Mouse (Mus musculus) frontal cortex, adult 2 months (tissue): ENCODE measurements around the gene Hunk. TPM values are rescaled to one million over a fixed set of nuclear protein-coding genes. Genes with fewer than 3 reads are reported as not detected.
A peak's percentile ranks its signal among the peaks of the same experiment; 100 is the strongest.

Source experiments
- DNase-seq, 2 experiments: peaks; one replicate each; pipeline ENCODE4 v3.0.0; 2022; ENCODE audit warnings: low spot score in 1 of 2; ENCODE audit errors: extremely low spot score in 1 of 2
- polyA plus RNA-seq: library from polyadenylated mRNA; depleted of rRNA; stranded (reverse); fragments of >200 nt; gene quantifications from 2 replicates; pipeline ENCODE4 v1.2.3, GENCODE M21; 2012

The Hunk gene
- polyA plus RNA-seq, 1 experiment: 7.6 TPM

DNA sequence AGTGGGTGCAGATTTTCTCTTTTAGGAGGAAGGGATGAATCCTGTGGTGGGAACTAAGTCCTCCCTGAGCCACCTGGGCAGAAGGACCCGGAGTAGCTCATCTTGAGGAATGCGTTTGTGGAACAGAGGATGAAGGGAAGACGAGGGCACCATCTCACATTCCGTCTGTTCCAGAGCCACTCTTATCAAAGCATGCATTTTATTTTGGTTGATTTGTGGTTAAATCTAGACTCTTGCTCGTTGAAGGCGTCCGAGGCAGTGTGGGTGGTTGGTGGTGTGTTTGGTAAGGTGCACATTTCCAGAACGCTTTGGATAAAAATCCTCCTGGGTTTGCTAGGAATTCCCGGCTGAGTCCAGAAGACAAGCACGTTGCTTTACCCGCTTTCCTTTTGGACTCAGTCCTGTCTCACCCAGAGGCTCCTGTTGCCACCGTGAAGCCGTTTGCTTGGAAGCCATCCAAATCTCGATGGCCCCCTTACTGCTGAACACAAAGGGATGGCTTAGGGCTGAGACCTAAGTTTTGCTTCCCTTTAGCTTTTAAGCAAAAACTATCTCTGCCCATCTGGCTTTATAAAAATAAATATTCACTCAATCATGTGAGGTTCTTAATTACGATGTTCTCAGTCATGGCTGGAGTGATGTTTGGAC, 3.4 kb downstream of the Hunk start:
- DNase-seq: peak; percentile 41 to 50

DNA sequence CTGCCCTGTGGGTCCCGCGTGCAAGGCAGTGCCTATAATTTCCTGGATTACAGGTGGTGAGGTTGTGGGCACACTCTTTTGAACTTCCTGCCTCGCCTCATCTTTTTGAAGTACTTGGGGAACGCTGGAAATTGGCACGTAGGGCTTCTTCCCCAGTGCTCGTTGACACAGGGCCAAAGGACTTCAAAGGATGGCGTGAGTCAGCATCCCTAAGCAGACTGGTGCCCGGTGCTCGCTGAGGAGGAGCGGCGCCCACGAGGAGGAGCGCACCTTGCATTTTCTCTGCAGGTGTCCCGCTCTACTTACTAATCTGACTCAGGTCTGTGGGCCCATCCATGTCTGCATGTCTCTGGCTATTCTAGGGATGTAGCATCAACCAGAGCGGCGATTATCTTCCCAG, 4.9 kb downstream of the Hunk start:
- DNase-seq: no peak

DNA sequence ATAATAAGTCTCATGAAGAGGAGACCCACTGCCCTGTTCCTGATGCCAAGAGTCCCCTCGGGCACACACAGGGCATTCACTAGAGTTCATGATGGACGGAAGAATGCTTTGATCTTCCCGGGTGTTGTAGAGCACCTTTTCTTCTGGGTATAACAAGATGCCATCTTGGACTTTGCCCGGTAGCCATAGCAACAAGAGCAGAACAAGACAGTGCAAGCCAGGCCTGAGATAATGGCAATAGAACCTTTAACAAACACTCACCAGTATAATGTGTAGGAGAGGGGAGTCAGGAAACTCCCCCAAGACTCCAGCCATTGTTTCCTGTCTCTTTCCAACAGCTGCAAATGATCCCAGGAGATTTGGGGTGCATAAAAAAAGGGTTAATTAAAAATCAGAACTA, 8.9 kb downstream of the Hunk start:
- no peak for DNase-seq

DNA sequence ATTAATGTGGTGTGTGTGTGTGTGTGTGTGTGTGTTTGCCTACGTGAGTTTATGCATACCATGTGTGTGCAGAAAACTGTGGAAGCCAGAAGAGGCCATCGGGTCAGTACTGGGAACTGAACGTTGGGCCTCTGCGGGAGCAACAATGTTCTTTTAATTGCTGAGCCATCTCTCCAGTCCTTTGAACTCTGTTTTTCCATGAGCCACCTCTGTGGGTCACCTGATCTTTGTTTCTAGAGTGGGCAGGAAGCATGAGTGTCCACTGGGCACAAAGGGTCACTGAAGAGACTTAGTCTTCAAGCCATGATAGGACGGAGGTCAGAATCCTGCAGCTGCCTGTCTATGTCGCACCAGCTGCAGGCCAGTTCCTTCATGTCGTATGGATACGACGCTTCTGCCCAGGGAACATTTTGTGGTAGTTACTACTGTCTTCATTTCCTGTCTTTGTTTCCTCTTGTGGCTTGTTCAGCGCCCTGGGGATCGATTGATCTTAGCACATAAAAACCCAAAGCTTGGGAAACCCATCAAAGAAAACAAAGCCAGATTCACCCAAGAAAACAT, 10.3 kb downstream of the Hunk start:
- no peak for DNase-seq

DNA sequence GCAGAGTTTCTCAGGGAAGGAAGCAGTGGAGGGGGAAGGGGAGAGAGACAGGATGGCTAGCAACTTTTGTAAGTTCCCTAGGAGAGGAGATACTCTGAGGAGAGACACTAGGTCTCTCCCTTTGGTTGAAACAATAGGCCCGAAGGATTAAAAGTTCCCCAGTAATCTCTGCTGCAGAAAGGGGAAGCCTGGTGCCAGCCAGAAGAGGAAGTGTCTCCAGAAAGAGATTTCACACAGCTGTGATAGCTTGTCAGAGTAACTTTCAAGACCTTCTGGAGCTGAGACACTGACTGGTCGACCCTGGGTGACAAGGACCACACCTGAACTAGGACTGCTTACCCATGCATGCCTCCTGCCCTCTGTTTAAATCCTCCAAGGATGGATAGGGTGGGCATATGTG, 11.1 kb downstream of the Hunk start:
- DNase-seq: no peak

DNA sequence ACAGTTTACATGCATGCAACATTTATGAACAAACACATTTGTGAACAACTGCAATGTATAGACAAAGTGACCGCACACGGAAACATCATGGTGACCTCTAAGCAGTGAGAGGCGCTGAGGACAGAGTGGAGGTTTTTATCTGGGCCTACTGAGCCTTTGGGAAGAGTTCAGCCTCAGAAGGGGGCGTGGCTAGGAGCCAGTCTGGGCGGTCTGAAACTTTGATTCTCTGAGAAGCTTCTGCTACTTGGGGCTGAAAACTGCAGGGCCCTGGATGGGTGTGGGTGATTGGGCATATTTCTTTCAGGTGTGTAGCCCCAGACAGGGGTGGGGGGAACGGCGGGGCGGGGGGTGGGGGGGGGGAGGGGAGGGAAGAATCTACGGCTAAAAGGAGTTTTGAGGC, 14.5 kb downstream of the Hunk start:
- no peak for DNase-seq

DNA sequence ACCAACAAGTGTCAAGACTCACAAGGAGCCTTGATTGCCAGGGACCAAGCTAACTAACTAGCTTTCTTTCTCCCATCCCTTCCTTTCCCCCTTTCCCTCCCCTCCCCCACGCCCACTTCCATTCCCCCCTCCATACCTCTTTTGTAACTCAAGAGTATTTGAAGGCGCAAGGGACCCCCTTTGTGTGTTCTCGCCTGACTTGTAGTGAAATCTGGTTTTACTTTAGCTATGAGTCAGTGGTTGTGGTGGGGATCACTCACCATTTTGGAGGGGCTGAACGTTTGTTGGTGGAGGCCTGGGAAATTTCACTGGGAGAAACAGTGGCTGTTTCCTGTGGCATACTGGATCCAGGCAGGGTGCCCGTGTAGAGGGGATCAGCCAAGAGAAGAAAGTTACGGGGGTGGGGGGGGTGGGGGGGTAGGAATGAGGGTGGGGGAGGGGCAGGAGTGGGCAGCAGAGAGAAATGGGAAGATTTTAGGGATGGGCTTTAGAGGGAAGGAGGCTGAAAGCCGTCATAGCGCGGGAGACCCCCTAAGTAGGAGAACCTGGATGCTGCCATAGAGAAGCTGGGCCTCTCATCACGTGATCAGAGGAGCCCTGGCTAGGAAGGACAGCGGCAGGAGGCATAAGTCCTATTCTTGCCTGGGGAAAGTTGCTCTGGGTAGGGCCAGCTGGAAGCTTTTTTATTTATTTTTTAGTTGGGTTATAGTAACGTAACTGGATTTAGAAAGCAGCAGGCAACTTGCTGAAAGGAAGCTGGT, 15.3 kb downstream of the Hunk start:
- no peak for DNase-seq

DNA sequence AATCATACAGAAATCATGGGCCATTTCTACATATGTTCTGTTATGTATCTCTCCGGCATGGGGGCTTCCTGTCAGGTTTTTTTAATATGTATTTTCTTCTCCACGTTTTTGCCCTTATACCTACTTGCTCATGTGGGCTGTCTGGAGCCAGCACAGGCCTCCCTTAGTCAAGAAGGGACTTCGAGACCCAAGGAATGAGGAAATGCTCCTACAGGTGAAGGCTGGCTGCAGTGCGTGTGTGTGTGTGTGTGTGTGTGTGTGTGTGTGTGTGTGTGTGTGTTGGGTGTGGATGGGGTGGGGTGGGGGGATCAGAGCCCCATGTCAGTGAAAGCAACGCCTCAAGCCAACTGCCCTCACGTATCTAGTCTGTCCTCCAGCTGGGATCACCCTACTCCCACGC, 16.5 kb downstream of the Hunk start:
- no peak for DNase-seq

DNA sequence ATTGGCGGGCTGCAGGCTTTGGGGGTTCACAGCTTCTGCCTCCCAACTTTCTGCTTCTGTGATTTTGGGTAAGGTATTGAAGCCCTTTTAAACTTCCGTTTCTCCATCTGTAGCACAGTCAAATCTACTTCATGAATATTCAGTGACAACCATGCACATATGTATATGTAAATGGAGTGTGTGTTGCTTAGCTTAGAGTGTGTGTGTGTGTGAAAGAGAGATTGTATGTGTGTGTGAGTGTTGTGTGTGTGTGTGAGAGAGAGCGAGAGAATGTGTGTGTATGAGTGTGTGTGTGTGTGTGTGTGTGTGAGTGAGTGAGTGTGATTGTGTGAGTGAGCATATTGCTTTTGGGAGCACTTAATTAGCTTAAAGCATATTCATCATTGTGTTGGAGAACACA, 19.4 kb downstream of the Hunk start:
- DNase-seq: no peak

DNA sequence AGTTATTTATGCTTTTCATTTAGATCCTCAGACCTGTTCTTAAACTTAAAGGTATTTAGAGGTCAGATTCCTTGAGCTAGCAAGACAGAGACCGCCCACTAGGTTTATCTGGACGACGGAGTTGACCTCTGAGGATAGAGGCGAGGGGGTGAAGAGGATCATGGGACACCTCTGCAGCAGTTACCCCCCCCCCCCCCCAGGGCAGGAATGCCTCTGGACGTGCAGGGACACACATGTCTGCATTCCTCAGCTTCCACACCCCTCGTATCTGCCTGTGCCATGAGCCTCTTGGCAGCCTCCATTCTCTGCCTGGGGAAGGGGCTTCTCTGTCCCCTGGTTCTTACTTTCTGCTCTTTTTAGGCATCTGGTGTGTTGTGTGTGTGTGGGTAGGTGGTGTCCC, 19.8 kb downstream of the Hunk start:
- no peak for DNase-seq

DNA sequence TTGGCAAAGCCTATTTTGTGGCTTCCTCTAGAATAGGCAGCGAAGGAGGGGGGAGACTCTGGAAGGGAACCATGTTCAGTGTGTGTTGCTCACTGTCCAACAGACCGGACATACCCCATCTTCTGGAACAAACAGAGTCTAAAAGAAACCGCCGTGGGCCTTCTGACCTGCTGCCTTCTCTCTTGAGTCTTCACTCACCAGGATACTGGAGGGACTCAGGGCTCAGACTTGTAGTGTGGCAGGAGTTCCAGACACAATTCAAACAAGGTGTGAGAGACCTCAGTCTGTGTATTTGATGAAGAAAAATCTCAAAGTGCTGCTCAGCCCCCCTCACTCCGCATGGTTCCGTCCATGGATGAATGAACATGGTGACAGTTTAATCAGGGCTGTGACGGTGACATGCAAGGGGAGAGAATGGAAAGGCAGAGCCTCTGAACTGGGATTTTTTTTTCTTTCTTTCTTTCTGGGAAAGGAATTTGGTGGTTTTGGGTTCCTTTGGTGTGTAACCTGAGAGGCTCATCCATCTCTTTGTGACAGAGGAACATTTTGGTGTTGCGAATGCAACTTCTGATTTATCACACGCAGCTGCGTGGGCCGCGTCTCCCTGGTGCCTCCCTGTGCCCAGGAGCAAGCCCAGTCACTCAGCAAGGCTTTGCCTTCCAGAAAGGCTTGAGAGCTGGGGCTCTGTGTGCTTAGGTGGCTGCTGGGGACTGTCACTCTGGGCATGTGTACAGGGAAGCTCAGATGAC, 21.9 kb downstream of the Hunk start:
- DNase-seq: no peak

DNA sequence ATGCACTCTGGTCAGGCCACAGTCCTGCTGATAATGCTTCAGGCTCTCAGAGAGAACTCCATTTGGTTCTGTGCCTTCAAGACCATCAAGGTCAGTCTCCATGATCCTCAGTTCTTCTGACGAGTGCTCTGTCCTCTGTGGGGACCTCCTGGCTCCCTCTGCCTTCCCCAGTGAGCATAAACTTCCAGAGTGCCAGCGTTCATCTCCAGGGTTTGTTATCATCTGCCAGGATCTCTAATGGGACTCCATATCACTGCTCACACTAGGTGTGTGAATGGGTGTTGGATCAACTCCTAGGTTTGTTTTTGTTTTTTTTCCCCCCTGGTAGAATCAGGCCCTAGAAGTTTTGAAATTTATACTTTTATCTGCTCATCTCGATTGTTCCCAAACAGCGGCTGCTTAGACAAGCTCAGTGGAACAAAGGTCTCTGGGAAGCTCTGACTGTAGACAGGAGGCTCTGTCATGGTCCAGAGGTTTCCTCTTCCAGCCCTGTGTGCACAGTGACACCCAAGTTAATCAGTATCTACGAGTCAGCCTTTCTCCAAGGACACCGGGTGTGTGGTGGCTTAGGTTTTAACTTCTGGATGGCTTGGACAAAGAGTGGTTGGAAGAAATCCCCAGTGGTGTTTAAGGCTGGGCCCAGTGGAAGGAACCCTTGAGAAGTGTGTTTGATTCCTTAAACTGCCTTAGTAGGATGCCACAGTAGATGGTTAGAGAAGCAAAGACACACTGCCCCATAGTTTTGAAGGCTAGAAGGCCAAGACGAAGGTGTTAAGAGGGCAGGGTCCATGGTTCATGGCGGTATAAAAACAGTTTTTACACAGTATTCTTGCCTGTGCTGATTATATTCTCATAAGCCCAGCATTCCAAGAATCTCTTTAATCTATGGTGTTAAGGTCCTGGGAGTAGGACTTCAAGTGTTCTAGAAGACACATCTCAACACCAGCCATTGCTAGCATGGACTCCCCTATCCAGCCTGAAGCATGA, 26.6 kb downstream of the Hunk start:
- DNase-seq: no peak

DNA sequence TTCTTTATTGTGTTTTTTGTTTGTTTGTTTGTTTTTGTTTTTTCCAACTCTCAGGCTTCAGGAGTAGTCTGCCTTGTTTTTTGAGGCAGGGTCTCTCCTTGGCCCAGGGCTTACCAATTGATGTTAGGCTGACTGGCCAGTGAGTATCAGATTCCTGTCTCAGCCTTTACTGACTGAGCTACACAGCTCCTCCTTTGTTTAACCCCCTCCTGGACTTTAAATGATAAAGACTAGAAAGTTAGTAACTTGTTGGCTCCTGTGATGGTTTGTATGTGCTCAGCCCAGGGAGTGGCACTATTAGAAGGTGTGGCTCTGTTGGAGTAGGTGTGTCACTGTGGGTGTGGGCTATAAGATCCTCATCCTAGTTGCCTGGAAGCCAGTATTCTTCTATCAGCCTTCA, 30.8 kb downstream of the Hunk start:
- no peak for DNase-seq

DNA sequence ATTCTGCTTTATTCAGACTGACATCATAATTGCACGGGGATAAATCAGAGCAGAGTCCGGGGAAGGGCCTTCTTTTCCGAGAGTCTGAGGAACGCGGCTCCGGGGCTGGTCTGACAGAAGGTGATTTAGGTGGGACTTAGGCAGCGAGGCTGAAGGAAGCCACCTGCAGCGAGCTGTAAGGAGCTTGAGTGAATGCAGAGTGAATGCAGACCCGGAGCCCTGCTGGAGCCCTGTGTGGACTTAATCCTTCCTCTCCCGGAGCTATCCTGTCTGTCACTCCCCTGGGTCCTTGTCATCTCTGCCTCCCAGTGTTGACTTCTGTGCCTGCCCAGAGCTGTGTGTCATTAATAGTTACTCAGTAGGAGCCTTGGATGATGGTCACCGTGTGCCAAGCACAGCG, 32.8 kb downstream of the Hunk start:
- DNase-seq: no peak

DNA sequence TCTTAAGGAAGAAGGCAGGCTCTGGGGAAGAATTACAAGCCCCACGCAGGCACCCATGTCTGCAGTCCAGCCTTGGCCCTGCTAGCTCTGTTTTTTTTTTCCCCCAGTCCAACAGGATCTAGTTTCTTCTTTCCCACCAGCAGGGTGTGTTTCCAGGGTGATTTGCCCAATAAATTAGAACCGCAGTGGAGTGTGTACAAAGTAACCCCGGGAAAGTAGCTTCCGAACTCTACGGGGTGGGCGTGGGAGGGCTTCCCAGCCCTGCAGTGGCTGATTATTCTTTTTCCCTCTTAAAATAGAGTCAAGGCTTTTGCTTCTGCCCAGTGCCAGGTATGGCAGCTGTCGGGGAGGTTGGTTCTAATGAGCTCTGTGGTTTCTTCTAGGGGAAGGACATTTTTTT, 35.3 kb downstream of the Hunk start:
- no peak for DNase-seq

DNA sequence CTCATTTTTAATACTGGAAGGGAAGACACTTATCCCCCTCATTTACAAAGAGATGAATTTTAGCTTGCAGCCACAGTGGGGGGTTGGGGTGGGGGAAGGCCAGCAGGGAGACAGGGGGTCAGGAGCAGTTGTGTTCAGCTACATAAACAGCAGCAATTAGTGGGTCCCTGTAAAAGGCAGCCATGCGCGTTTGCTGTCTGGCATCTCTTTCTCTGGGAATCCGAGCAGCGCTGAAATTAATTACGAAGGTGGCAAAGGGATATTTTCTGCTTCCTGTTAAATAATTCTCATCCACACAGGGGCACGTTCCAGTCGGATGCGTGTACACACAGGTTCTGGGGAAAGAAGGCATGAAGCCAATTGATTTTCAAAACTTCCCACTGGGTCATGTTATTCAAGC, 35.7 kb downstream of the Hunk start:
- no peak for DNase-seq

DNA sequence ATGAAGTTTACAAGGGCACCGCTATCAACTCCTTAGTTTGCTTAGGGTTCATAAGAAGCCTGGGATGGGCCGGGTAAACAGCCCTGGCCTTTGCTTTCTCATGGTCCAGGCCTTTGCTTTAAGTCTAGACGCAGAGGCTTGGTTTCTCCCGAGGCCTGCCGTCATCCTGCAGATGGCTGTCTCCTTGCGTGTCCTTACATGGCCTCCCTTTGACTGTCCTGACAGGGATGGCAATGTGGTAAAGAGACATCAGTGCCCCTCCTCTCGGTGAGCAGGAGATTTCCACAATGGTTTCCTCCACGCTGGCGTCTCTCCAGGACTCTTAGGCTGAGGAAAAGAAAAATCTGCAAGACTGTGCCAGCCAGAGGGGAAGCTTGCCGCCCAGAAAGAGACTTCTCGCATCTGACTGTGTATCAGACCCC, 36.3 kb downstream of the Hunk start:
- peak in 1 of 2 experiments; percentile 61 for DNase-seq

DNA sequence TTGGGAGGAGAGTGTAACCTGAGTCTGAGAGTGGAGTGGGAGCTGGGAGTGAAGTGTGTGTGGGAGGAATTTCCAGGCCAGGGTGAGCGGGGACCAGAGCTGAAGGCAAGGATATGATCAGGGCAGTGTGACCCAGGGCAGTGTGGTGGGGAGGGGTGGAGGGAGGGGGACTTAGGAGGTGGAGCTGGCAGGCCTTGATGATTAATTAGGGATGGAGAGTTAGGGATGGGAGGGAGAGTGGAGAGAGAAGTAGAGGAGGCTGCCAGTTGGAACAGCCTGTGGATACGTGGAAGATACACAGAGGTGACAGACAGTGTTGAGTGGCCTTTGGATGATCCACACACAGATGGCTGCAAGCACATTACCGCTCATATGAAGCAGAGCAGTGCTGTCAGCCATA, 38.1 kb downstream of the Hunk start:
- DNase-seq: no peak

DNA sequence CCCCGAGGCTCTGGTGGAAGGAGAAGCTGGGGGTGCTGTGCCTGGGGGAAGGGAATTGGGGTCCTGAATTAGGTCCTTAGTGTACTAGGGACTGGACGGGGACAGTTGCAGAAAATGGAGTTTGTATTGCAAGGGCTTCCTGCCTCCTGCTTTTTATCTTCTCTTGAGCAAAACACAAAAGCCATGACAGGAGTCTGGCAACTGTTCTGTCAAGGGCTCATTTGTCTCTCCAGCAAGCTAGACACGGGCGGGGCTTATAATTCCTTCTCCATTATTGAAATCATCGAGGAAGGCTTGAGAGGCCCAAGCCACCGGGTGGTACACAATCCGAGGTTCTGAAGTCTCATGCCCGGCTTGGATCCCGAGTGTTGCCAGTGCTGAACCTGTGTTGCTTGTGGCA, 38.6 kb downstream of the Hunk start:
- no peak for DNase-seq

DNA sequence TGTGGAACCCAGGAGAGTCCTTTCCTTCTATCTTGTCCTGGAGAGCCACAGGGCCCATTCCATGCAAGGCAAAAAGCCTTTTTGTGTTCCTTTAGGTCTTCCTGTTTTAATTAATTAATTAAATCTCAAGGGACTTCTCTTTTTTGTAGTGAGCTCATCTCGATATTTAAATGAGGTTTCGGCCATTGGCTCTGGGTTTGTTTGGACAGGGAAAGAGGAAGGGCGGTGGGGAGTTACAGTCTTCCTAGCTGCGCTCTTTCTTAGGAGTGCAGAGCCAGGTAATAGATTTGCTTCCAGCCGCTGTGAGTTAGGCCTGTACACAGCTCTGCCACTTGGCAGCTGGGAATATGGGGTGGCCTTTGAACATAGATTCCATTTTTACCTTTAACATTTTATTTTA, 40.4 kb downstream of the Hunk start:
- no peak for DNase-seq
